Mouse (Mus musculus): ENCODE measurements around the gene Itga2. TPM values are rescaled to one million over a fixed set of nuclear protein-coding genes. Genes with fewer than 3 reads are reported as not detected.

Gene Itga2
- polyA plus RNA-seq, 1 experiment from 2014 or later, result 2.4 TPM

- H3K27me3 ChIP-seq (replicated peaks), result no peaks in the 10 kb centered on the region
- H3K27ac ChIP-seq (replicated peaks), result no peak overlapping the region
- 28% methylated on average over 9 of the region's 9 CpGs for WGBS
- peaks cover 28% of the 10 kb centered on the region for H3K36me3 ChIP-seq
- H3K4me2 ChIP-seq, result peak overlapping the region; percentile 92
- H3K4me3 ChIP-seq, result peak overlapping the region; percentile 85
- no peaks in the 10 kb centered on the region for H3K9me3 ChIP-seq
- H3K9ac ChIP-seq, result peak overlapping the region; percentile 84
- H3K4me1 ChIP-seq, result peaks cover 15% of the 10 kb centered on the region
- ATAC-seq (ENCODE audit: extremely low read depth, insufficient number of reproducible peaks, low FRiP score, low TSS enrichment), result no peak
Observed at GRCm38 (mm10) chr13:114818513-114818912, 113.4 kb downstream of the Itga2 start.

- Histone ChIP-seq H3K9me3 (no peaks in the 10 kb centered on the region), H3K4me1 (peaks cover 15% of the 10 kb centered on the region), H3K4me3 (peak within 1 kb of the TSS; percentile 85), H3K27me3 (replicated peaks) (no peaks in the 10 kb centered on the region), H3K36me3 (peaks cover 21% of the 10 kb centered on the region), H3K9ac (peak within 1 kb of the TSS; percentile 84), H3K4me2 (peak within 1 kb of the TSS; percentile 92), H3K27ac (replicated peaks) (no peak within 1 kb of the TSS; the same call in 1 of the 2 replicates)
- ATAC-seq (ENCODE audit: extremely low read depth, insufficient number of reproducible peaks, low FRiP score, low TSS enrichment), result peak; percentile 95
- under 1% methylated on average over 39 of the region's 39 CpGs for WGBS
Observed at GRCm38 (mm10) chr13:114817751-114818360, 114.0 kb downstream of the Itga2 start, which contains the start of gene Mocs2. Gene Mocs2 (plus strand): TSS chr13:114818236.

- 54% methylated on average over 5 of the region's 5 CpGs for WGBS
- ATAC-seq (ENCODE audit: extremely low read depth, insufficient number of reproducible peaks, low FRiP score, low TSS enrichment), result no peak
- Histone ChIP-seq H3K27me3 (replicated peaks) (no peaks in the 10 kb centered on the region), H3K4me1 (no peaks in the 10 kb centered on the region), H3K9ac (no peak overlapping the region), H3K27ac (replicated peaks) (no peak overlapping the region), H3K9me3 (no peaks in the 10 kb centered on the region), H3K36me3 (no peaks in the 10 kb centered on the region), H3K4me2 (no peak overlapping the region), H3K4me3 (no peak overlapping the region)
Observed at GRCm38 (mm10) chr13:114809624-114810210, 122.2 kb downstream of the Itga2 start.

GRCm38 (mm10) chr13:114802971-114803370 lies 128.9 kb downstream of the Itga2 start:
- WGBS, result 69% methylated on average over 2 of the region's 2 CpGs
- Histone ChIP-seq H3K4me2 (no peak overlapping the region), H3K9ac (no peak overlapping the region), H3K27me3 (replicated peaks) (no peaks in the 10 kb centered on the region), H3K4me1 (no peaks in the 10 kb centered on the region), H3K4me3 (no peak overlapping the region), H3K36me3 (no peaks in the 10 kb centered on the region), H3K9me3 (no peaks in the 10 kb centered on the region), H3K27ac (replicated peaks) (no peak overlapping the region)
- ATAC-seq (ENCODE audit: extremely low read depth, insufficient number of reproducible peaks, low FRiP score, low TSS enrichment), result no peak

- no peaks in the 10 kb centered on the region for H3K4me1 ChIP-seq
- ATAC-seq (ENCODE audit: extremely low read depth, insufficient number of reproducible peaks, low FRiP score, low TSS enrichment), result no peak
- H3K27me3 ChIP-seq (replicated peaks), result no peaks in the 10 kb centered on the region
- H3K9me3 ChIP-seq, result no peaks in the 10 kb centered on the region
- H3K36me3 ChIP-seq, result no peaks in the 10 kb centered on the region
- no peak overlapping the region for H3K27ac ChIP-seq (replicated peaks)
- H3K4me3 ChIP-seq, result no peak overlapping the region
- no peak overlapping the region for H3K4me2 ChIP-seq
- H3K9ac ChIP-seq, result no peak overlapping the region
- WGBS, result 78% methylated on average over 3 of the region's 3 CpGs
Observed at GRCm38 (mm10) chr13:114801857-114802256, 130.0 kb downstream of the Itga2 start.

GRCm38 (mm10) chr13:114793250-114794030 lies 138.5 kb downstream of the Itga2 start:
- Histone ChIP-seq H3K4me3 (no peak overlapping the region), H3K36me3 (no peaks in the 10 kb centered on the region), H3K27me3 (replicated peaks) (no peaks in the 10 kb centered on the region), H3K9me3 (no peaks in the 10 kb centered on the region), H3K4me1 (no peaks in the 10 kb centered on the region), H3K4me2 (no peak overlapping the region), H3K27ac (replicated peaks) (no peak overlapping the region), H3K9ac (no peak overlapping the region)
- 36% methylated on average over 6 of the region's 6 CpGs for WGBS
- 0 out of 2 replicates have a peak, but pooled peaks have one; percentile 42 for ATAC-seq (ENCODE audit: extremely low read depth, insufficient number of reproducible peaks, low FRiP score, low TSS enrichment)

GRCm38 (mm10) chr13:114791511-114791910 lies 140.4 kb downstream of the Itga2 start:
- 77% methylated on average over 1 of the region's 1 CpGs for WGBS
- H3K27me3 ChIP-seq (replicated peaks), result no peaks in the 10 kb centered on the region
- no peak overlapping the region for H3K9ac ChIP-seq
- no peak for ATAC-seq (ENCODE audit: extremely low read depth, insufficient number of reproducible peaks, low FRiP score, low TSS enrichment)
- H3K4me3 ChIP-seq, result no peak overlapping the region
- H3K9me3 ChIP-seq, result no peaks in the 10 kb centered on the region
- H3K36me3 ChIP-seq, result no peaks in the 10 kb centered on the region
- no peaks in the 10 kb centered on the region for H3K4me1 ChIP-seq
- no peak overlapping the region for H3K4me2 ChIP-seq
- no peak overlapping the region for H3K27ac ChIP-seq (replicated peaks)

Other genes starting within 250 kb of the Itga2 start
- 56.6 and 59.7 TPM in 2 replicates for gene Mocs2, start 113.9 kb downstream of the Itga2 start, polyA plus RNA-seq (2015; fragmentation: Nextera tagmentation; extraction: Ambion mirVana)
- 7.4 and 7.9 TPM in 2 replicates for gene Pelo, start 158.1 kb upstream of the Itga2 start, polyA plus RNA-seq (2015; fragmentation: Nextera tagmentation; extraction: Ambion mirVana)
- 7.8 and 9.5 TPM in 2 replicates for gene Gm49395, start 169.8 kb upstream of the Itga2 start, polyA plus RNA-seq (2015; fragmentation: Nextera tagmentation; extraction: Ambion mirVana)
- 22.5 and 26.2 TPM in 2 replicates for gene Itga1, start 169.9 kb upstream of the Itga2 start, polyA plus RNA-seq (2015; fragmentation: Nextera tagmentation; extraction: Ambion mirVana)